Mouse (Mus musculus): Measurements from ENCODE around the gene Acsl1. TPM values are rescaled to one million over a fixed set of nuclear protein-coding genes. Genes with fewer than 3 reads are reported as not detected.
A peak's percentile ranks its signal among the peaks of the same experiment; 100 is the strongest.

Gene Acsl1
- polyA plus RNA-seq, 1 experiment from 2014 or later, result 18.5 TPM

DNA sequence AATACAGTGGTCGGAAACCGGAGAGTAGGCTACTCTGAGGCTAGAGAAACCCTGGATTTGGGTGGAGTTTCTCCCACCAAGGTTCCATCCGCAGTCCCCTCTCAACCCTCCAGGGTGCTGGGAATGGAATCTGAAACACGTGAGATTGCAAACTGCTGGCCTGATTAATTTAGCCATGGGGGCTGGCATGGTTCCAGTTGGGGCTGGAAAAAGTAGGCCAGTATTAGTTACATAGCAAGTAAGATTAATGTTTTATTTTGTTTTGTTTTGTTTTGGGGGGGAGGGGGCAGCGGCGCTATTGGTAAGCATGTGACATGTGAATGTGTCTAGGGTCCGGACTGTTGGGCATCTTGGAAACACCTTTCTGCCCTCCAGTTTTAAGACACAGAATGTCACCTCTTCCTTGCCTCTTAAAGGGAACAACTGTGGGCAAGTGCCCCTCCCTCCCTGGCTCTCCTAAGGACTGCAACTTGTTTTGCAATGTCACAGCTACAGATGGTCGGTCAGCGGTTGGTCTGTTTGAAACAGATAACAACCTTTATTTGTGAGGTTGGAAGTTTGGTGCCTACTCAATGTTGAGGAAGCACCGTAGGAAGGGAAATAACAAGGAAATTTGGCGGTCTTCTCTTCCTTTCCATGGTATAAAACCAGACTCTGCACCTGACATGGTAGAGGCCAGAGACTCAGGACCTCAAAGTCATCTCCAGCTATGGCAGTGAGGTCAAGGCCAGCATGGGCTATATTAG is 75.8 kb downstream of the Acsl1 start:
- 58% methylated on average over 11 of the region's 11 CpGs for WGBS
- H3K4me2 ChIP-seq, result no peak overlapping the region
- H3K4me3 ChIP-seq (replicated peaks), result no peak overlapping the region
- no peaks in the 10 kb centered on the region for H3K9me3 ChIP-seq (replicated peaks)
- no peak overlapping the region for H3K9ac ChIP-seq
- H3K27me3 ChIP-seq, result no peaks in the 10 kb centered on the region
- ATAC-seq (replicated peaks; ENCODE audit: low FRiP score), result 0 out of 2 replicates have a peak, but pooled peaks have one; percentile 40
- peaks cover 18% of the 10 kb centered on the region for H3K4me1 ChIP-seq
- H3K27ac ChIP-seq, result peak overlapping the region; percentile 59
- H3K36me3 ChIP-seq, result no peaks in the 10 kb centered on the region

GRCm38 (mm10) chr8:46547245-46547644 is 76.4 kb downstream of the Acsl1 start:
- no peak overlapping the region for H3K9ac ChIP-seq
- no peak overlapping the region for H3K4me3 ChIP-seq (replicated peaks)
- peaks cover 18% of the 10 kb centered on the region for H3K4me1 ChIP-seq
- no peak overlapping the region for H3K4me2 ChIP-seq
- no peaks in the 10 kb centered on the region for H3K27me3 ChIP-seq
- no peaks in the 10 kb centered on the region for H3K9me3 ChIP-seq (replicated peaks)
- peak; percentile 18; the same call in 1 of the 2 replicates for ATAC-seq (replicated peaks; ENCODE audit: low FRiP score)
- peak overlapping the region; percentile 59 for H3K27ac ChIP-seq
- WGBS, result 33% methylated on average over 4 of the region's 4 CpGs
- no peaks in the 10 kb centered on the region for H3K36me3 ChIP-seq

- Histone ChIP-seq H3K4me1 (peaks cover 30% of the 10 kb centered on the region), H3K4me2 (no peak overlapping the region), H3K4me3 (replicated peaks) (no peak overlapping the region), H3K27me3 (no peaks in the 10 kb centered on the region), H3K27ac (no peak overlapping the region), H3K9ac (no peak overlapping the region), H3K36me3 (peaks cover 3% of the 10 kb centered on the region; the same call in 1 of the 2 replicates), H3K9me3 (replicated peaks) (no peaks in the 10 kb centered on the region)
- 82% methylated on average over 8 of the region's 8 CpGs for WGBS
- no peak for ATAC-seq (replicated peaks; ENCODE audit: low FRiP score)
These were observed 79.2 kb downstream of the Acsl1 start for GRCm38 (mm10) chr8:46550058-46550457.

DNA sequence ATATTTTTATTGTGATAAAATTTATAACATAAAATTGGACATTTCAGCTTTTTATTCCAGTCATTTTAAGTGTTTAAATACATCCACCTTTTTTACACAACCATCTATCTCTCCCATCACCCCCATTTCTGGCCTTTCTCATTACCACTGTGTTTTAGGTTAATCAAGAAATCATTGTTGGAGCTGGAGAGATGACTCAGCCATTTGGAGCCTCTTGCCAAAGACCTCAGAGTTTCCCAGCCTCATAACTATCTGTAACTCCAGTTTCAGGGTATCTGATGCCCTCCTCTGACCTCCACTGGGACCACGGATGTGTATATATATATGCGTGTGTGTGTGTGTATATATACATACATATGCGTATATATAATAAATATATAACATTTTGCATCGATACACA is 80.2 kb downstream of the Acsl1 start:
- peak overlapping the region; percentile 60 for H3K4me2 ChIP-seq
- no peaks in the 10 kb centered on the region for H3K9me3 ChIP-seq (replicated peaks)
- peaks cover 24% of the 10 kb centered on the region for H3K4me1 ChIP-seq
- H3K27ac ChIP-seq, result no peak overlapping the region
- no peaks in the 10 kb centered on the region for H3K27me3 ChIP-seq
- H3K9ac ChIP-seq, result no peak overlapping the region
- H3K36me3 ChIP-seq, result peaks cover 11% of the 10 kb centered on the region; the same call in 1 of the 2 replicates
- ATAC-seq (replicated peaks; ENCODE audit: low FRiP score), result no peak
- WGBS, result 50% methylated on average over 4 of the region's 4 CpGs
- H3K4me3 ChIP-seq (replicated peaks), result peak overlapping the region; percentile 67

GRCm38 (mm10) chr8:46551615-46552440 is 81.0 kb downstream of the Acsl1 start, which contains the start of gene Cenpu:
TSS of gene Cenpu (plus strand) at chr8:46552028.
- Histone ChIP-seq H3K36me3 (peaks cover 15% of the 10 kb centered on the region; the same call in 1 of the 2 replicates), H3K4me1 (peaks cover 16% of the 10 kb centered on the region), H3K27ac (peak within 1 kb of the TSS; percentile 82), H3K9me3 (replicated peaks) (no peaks in the 10 kb centered on the region), H3K27me3 (no peaks in the 10 kb centered on the region), H3K4me2 (peak within 1 kb of the TSS; percentile 62), H3K9ac (peak within 1 kb of the TSS; percentile 50), H3K4me3 (replicated peaks) (peak within 1 kb of the TSS; percentile 67)
- ATAC-seq (replicated peaks; ENCODE audit: low FRiP score), result peak; percentile 98
- WGBS, result under 1% methylated on average over 50 of the region's 50 CpGs

DNA sequence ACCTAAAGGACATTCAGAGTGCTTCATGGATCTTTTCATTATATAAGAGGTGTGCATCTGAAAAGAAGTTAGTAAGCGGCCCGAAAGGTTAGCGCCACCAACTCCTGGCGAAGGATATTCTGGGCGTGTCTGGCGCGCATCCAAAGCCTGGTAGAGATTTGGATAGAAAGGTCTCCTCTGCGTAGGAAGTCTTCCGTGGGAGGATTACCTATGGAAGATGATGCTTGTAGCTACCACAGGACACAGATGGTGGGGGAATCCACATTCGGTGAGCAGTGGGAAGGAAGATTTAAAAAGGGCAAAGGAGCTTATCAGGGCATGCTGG is 81.6 kb downstream of the Acsl1 start:
- Histone ChIP-seq H3K9ac (peak overlapping the region; percentile 50), H3K4me2 (peak overlapping the region; percentile 62), H3K4me3 (replicated peaks) (peak overlapping the region; percentile 67), H3K36me3 (peaks cover 20% of the 10 kb centered on the region; the same call in 1 of the 2 replicates), H3K27ac (0 out of 2 replicates have a peak overlapping the region, but pooled peaks have one; percentile 15), H3K4me1 (peaks cover 14% of the 10 kb centered on the region), H3K9me3 (replicated peaks) (no peaks in the 10 kb centered on the region), H3K27me3 (no peaks in the 10 kb centered on the region)
- WGBS, result under 1% methylated on average over 10 of the region's 10 CpGs
- ATAC-seq (replicated peaks; ENCODE audit: low FRiP score), result no peak

GRCm38 (mm10) chr8:46559428-46559827 is 88.6 kb downstream of the Acsl1 start:
- no peak overlapping the region for H3K4me3 ChIP-seq (replicated peaks)
- WGBS, result 81% methylated on average over 6 of the region's 6 CpGs
- no peak for ATAC-seq (replicated peaks; ENCODE audit: low FRiP score)
- H3K9ac ChIP-seq, result no peak overlapping the region
- no peaks in the 10 kb centered on the region for H3K27me3 ChIP-seq
- no peak overlapping the region for H3K27ac ChIP-seq
- H3K9me3 ChIP-seq (replicated peaks), result no peaks in the 10 kb centered on the region
- peaks cover 73% of the 10 kb centered on the region for H3K36me3 ChIP-seq
- H3K4me1 ChIP-seq, result no peaks in the 10 kb centered on the region
- no peak overlapping the region for H3K4me2 ChIP-seq

DNA sequence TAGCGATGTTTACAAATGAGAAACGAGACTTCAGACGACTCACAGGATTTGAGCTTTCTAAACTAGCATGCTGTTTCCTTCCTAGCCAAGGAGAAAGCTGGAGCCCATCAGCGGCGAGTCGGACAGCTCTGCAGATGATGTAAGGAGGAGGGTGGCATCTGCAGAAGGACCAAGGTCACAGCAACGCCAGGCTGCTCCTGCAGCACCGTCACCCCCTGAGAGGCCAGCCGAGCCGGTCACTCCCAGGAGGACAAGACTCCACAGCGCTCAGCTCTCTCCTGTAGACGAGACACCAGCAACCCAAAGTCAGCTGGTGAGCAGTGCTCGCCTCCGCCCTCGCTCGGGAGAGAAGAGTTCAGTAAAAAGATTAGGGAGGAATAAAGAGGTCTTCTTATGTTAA is 91.5 kb downstream of the Acsl1 start:
- 91% methylated on average over 16 of the region's 16 CpGs for WGBS

GRCm38 (mm10) chr8:46566914-46567529 is 96.2 kb downstream of the Acsl1 start:
- WGBS, result 74% methylated on average over 7 of the region's 7 CpGs
- no peak for ATAC-seq (replicated peaks; ENCODE audit: low FRiP score)

More for the DNA sequence above, 91.5 kb downstream of the Acsl1 start:
- H3K4me3 ChIP-seq (replicated peaks), result no peak overlapping the region
- no peaks in the 10 kb centered on the region for H3K27me3 ChIP-seq
- no peak overlapping the region for H3K27ac ChIP-seq
- no peaks in the 10 kb centered on the region for H3K4me1 ChIP-seq
- H3K9me3 ChIP-seq (replicated peaks), result no peaks in the 10 kb centered on the region
- H3K36me3 ChIP-seq, result peaks cover 60% of the 10 kb centered on the region
- no peak overlapping the region for H3K9ac ChIP-seq
- ATAC-seq (replicated peaks; ENCODE audit: low FRiP score), result no peak
- H3K4me2 ChIP-seq, result no peak overlapping the region

GRCm38 (mm10) chr8:46567946-46568345 is 97.1 kb downstream of the Acsl1 start:
- WGBS, result 84% methylated on average over 8 of the region's 8 CpGs
- ATAC-seq (replicated peaks; ENCODE audit: low FRiP score), result no peak
- H3K36me3 ChIP-seq, result peaks cover 26% of the 10 kb centered on the region
- H3K4me3 ChIP-seq (replicated peaks), result no peak overlapping the region
- H3K9me3 ChIP-seq (replicated peaks), result no peaks in the 10 kb centered on the region
- H3K9ac ChIP-seq, result no peak overlapping the region
- no peaks in the 10 kb centered on the region for H3K27me3 ChIP-seq
- H3K27ac ChIP-seq, result no peak overlapping the region
- no peak overlapping the region for H3K4me2 ChIP-seq
- no peaks in the 10 kb centered on the region for H3K4me1 ChIP-seq

More at GRCm38 (mm10) chr8:46566914-46567529, 96.2 kb downstream of the Acsl1 start:
- Histone ChIP-seq H3K36me3 (peaks cover 35% of the 10 kb centered on the region), H3K4me1 (no peaks in the 10 kb centered on the region), H3K9ac (no peak overlapping the region), H3K9me3 (replicated peaks) (no peaks in the 10 kb centered on the region), H3K4me2 (no peak overlapping the region), H3K4me3 (replicated peaks) (no peak overlapping the region), H3K27ac (no peak overlapping the region), H3K27me3 (no peaks in the 10 kb centered on the region)

GRCm38 (mm10) chr8:46568942-46569341 is 98.1 kb downstream of the Acsl1 start:
- Histone ChIP-seq H3K27me3 (no peaks in the 10 kb centered on the region), H3K4me3 (replicated peaks) (no peak overlapping the region), H3K9ac (no peak overlapping the region), H3K9me3 (replicated peaks) (no peaks in the 10 kb centered on the region), H3K27ac (no peak overlapping the region), H3K36me3 (peaks cover 25% of the 10 kb centered on the region), H3K4me1 (no peaks in the 10 kb centered on the region), H3K4me2 (no peak overlapping the region)
- ATAC-seq (replicated peaks; ENCODE audit: low FRiP score), result no peak
- WGBS, result 72% methylated on average over 2 of the region's 2 CpGs
